Mouse (Mus musculus): Measurements from ENCODE around the gene Gstt4. TPM values are rescaled to one million over a fixed set of nuclear protein-coding genes. Genes with fewer than 3 reads are reported as not detected.

Gene Gstt4
- polyA plus RNA-seq, 1 experiment = not detected

DNA sequence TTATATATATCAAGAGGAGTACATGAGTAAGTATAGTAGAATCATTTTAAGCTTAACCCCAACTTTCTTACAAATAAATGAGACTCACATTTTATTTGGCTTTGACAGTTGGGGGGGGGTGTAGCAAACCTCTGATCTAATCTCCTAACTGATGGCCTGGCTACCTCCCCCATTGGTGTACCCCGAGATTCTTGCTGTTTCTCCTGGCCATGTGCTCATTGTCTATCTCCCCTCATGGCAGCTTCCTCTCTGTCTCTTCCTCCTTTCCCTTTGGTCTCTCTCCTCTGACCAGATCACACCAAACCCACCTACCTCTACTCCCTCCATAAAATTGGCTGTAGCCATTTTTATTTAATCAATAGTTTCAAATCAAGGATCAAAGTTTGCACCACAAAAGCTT lies 1.4 kb upstream of the Gstt4 start:
- WGBS = 77% methylated on average over 1 of the region's 1 CpGs
- no peak for DNase-seq (ENCODE audit: low read depth in 1 of 2, low spot score in 2 of 2)
- no peaks in the 10 kb centered on the region for H3K4me1 ChIP-seq (ENCODE audit: control insufficient read depth, insufficient read depth, insufficient read length)
- TF ChIP-seq POLR2A (IDR thresholded peaks at IDR 0.05; ENCODE audit: low read depth, low read length) = no peak
- TF ChIP-seq CTCF (IDR thresholded peaks at IDR 0.05; ENCODE audit: extremely low read depth, insufficient read depth, insufficient read length, insufficient replicate concordance) = no peak
- H3K36me3 ChIP-seq (ENCODE audit: control insufficient read depth, insufficient read depth, low read length) = no peaks in the 10 kb centered on the region
- no peak overlapping the region for H3K4me3 ChIP-seq (ENCODE audit: extremely low read depth, insufficient read depth, insufficient read length)
- no peaks in the 10 kb centered on the region for H3K27me3 ChIP-seq (ENCODE audit: control insufficient read depth, insufficient read depth, low read length)
- H3K27ac ChIP-seq (ENCODE audit: insufficient read depth, low read length) = no peak overlapping the region

DNA sequence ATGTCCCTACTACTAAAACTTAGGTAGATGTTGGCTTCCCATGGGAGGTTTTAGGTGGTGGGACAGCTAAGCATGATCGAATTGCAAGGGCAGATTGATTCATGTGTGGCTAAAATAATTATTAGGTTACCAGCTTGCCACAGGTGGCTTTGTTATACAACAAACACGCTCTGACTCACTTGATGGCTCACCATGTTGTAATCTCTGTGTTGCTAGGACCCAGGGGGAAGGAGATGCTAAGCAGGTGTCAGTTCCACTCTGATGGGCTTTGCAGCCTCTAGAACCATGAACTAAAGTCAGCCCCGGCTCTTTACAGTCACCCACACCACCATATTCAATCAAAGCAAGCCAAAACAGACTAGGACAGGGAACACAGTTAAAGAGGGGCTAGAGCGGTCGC lies 2.5 kb downstream of the Gstt4 start:
- DNase-seq (ENCODE audit: low read depth in 1 of 2, low spot score in 2 of 2) = no peak
- H3K4me3 ChIP-seq (ENCODE audit: extremely low read depth, insufficient read depth, insufficient read length) = no peak overlapping the region
- H3K36me3 ChIP-seq (ENCODE audit: control insufficient read depth, insufficient read depth, low read length) = no peaks in the 10 kb centered on the region
- TF ChIP-seq CTCF (IDR thresholded peaks at IDR 0.05; ENCODE audit: extremely low read depth, insufficient read depth, insufficient read length, insufficient replicate concordance) (no peak), POLR2A (IDR thresholded peaks at IDR 0.05; ENCODE audit: low read depth, low read length) (no peak)
- 74% methylated on average over 5 of the region's 5 CpGs for WGBS
- H3K27me3 ChIP-seq (ENCODE audit: control insufficient read depth, insufficient read depth, low read length) = no peaks in the 10 kb centered on the region
- H3K4me1 ChIP-seq (ENCODE audit: control insufficient read depth, insufficient read depth, insufficient read length) = no peaks in the 10 kb centered on the region
- no peak overlapping the region for H3K27ac ChIP-seq (ENCODE audit: insufficient read depth, low read length)

DNA sequence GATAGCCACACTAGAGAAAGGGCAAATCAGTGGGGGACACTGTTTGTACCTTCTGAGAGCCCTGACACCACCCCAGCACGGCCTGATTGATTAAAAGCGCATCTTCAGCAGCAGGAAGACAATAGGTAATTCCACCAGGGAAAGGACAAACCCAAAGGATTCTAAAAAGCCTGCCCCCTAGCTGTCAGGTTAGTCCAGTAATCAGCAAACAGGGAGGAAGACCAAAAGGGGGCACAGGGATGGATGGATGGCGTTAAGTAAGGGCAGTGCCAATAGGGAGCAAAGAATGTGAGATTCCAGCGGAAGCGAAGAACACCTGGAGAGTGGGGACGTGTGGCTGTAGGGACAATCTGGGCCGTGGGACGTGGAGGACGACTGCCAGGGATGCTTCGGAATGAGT lies 3.7 kb downstream of the Gstt4 start:
- Histone ChIP-seq H3K27me3 (ENCODE audit: control insufficient read depth, insufficient read depth, low read length) (no peaks in the 10 kb centered on the region), H3K4me1 (ENCODE audit: control insufficient read depth, insufficient read depth, insufficient read length) (no peaks in the 10 kb centered on the region), H3K36me3 (ENCODE audit: control insufficient read depth, insufficient read depth, low read length) (no peaks in the 10 kb centered on the region), H3K4me3 (ENCODE audit: extremely low read depth, insufficient read depth, insufficient read length) (no peak overlapping the region), H3K27ac (ENCODE audit: insufficient read depth, low read length) (no peak overlapping the region)
- DNase-seq (ENCODE audit: low read depth in 1 of 2, low spot score in 2 of 2) = no peak
- TF ChIP-seq POLR2A (IDR thresholded peaks at IDR 0.05; ENCODE audit: low read depth, low read length) = no peak
- TF ChIP-seq CTCF (IDR thresholded peaks at IDR 0.05; ENCODE audit: extremely low read depth, insufficient read depth, insufficient read length, insufficient replicate concordance) = no peak
- 76% methylated on average over 10 of the region's 10 CpGs for WGBS

DNA sequence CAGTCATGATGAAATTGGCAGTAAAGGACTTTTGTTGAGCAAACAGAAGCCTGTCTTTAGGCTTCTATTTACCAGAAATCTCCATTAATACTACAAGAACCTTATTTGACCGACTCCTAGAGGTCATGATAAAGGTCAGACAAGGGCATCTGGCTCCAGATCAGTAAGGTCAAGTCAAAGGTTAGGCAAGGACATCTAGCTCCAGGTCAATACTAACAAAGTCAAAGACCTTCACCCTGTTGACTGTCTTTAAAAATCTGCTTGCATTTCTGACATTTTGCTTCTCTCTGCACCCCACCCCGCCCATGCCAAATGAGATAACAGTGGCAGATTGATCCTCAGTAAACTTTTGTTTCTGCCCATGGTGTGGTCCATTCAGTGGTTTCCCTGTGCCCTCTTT lies 18.1 kb downstream of the Gstt4 start:
- no peak for TF ChIP-seq POLR2A (IDR thresholded peaks at IDR 0.05; ENCODE audit: low read depth, low read length)
- no peak for TF ChIP-seq CTCF (IDR thresholded peaks at IDR 0.05; ENCODE audit: extremely low read depth, insufficient read depth, insufficient read length, insufficient replicate concordance)
- no peaks in the 10 kb centered on the region for H3K4me1 ChIP-seq (ENCODE audit: control insufficient read depth, insufficient read depth, insufficient read length)
- no peaks in the 10 kb centered on the region for H3K36me3 ChIP-seq (ENCODE audit: control insufficient read depth, insufficient read depth, low read length)
- DNase-seq (ENCODE audit: low read depth in 1 of 2, low spot score in 2 of 2) = no peak
- 72% methylated on average over 2 of the region's 2 CpGs for WGBS
- no peak overlapping the region for H3K4me3 ChIP-seq (ENCODE audit: extremely low read depth, insufficient read depth, insufficient read length)
- H3K27me3 ChIP-seq (ENCODE audit: control insufficient read depth, insufficient read depth, low read length) = no peaks in the 10 kb centered on the region; the same call in 1 of the 2 replicates
- no peak overlapping the region for H3K27ac ChIP-seq (ENCODE audit: insufficient read depth, low read length)

DNA sequence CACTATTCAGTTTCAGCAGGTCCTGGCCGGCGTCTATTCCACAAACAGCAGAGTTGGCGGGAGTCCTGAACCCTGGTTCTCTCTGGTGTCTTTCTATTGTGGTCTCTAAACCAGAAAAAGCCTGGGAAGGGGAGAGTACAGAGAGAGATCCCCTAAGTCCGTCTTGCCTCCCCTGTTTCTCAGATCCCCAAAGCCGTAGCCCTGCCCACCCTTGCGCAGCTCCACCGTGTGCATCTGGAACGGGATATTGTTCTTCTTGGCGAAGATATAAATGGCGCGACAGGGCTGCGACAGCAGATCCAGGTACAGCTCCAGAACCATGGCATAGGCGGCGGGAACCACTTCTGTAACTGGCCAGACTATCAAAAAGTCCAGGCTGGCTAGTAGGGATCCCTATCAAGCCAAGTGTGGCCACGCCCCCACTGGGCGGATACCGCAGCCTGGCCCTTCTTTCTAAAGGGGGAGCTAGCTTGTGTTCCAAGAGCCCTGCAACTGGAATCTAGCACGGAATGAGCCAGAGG lies 24.1 kb downstream of the Gstt4 start, which contains the start of gene Gstt1:
Gene Gstt1 (minus strand): TSS at position 409 of the 521 bp plus-strand sequence.
- Histone ChIP-seq H3K4me1 (ENCODE audit: control insufficient read depth, insufficient read depth, insufficient read length) (no peaks in the 10 kb centered on the region; the same call in 1 of the 2 replicates), H3K27me3 (ENCODE audit: control insufficient read depth, insufficient read depth, low read length) (no peaks in the 10 kb centered on the region; the same call in 1 of the 2 replicates), H3K27ac (ENCODE audit: insufficient read depth, low read length) (no peak within 1 kb of the TSS), H3K36me3 (ENCODE audit: control insufficient read depth, insufficient read depth, low read length) (no peaks in the 10 kb centered on the region), H3K4me3 (ENCODE audit: extremely low read depth, insufficient read depth, insufficient read length) (peak within 1 kb of the TSS; percentile 54)
- DNase-seq (ENCODE audit: low read depth in 1 of 2, low spot score in 2 of 2) = no peak
- TF ChIP-seq CTCF (IDR thresholded peaks at IDR 0.05; ENCODE audit: extremely low read depth, insufficient read depth, insufficient read length, insufficient replicate concordance) = no peak
- TF ChIP-seq POLR2A (IDR thresholded peaks at IDR 0.05; ENCODE audit: low read depth, low read length) = no peak
- 6% methylated on average over 18 of the region's 18 CpGs for WGBS

DNA sequence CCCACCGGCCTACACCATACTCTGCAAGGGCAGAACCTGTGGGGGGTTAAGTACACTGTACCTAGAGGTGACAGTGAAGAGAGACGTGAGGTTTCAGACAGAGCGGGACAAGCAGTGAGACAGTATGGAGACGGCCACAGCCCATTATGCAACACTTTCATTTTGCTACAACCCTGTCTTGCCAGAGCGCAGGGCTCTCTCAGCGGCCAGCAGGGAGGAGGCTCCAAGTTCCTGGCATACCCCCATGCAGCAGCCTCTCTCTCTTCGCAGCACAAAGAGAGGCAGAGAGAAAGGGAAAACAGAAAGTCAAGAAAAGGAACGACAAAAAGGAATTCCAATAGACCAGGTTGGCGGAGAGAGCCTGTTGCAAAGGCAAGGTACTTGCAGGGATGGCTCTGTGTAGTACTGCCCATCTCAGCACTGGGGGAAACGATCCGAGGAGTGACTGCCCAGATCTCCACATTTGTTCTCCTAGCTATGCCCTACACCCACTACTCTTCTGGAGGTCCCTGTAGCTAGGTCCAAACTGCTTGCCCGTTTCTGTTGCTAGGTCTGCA lies 24.6 kb downstream of the Gstt4 start:
- Histone ChIP-seq H3K4me1 (ENCODE audit: control insufficient read depth, insufficient read depth, insufficient read length) (no peaks in the 10 kb centered on the region; the same call in 1 of the 2 replicates), H3K4me3 (ENCODE audit: extremely low read depth, insufficient read depth, insufficient read length) (peak overlapping the region; percentile 54), H3K36me3 (ENCODE audit: control insufficient read depth, insufficient read depth, low read length) (no peaks in the 10 kb centered on the region), H3K27ac (ENCODE audit: insufficient read depth, low read length) (no peak overlapping the region), H3K27me3 (ENCODE audit: control insufficient read depth, insufficient read depth, low read length) (no peaks in the 10 kb centered on the region; the same call in 1 of the 2 replicates)
- DNase-seq (ENCODE audit: low read depth in 1 of 2, low spot score in 2 of 2) = no peak
- WGBS = 3% methylated on average over 12 of the region's 12 CpGs
- TF ChIP-seq POLR2A (IDR thresholded peaks at IDR 0.05; ENCODE audit: low read depth, low read length) (no peak), CTCF (IDR thresholded peaks at IDR 0.05; ENCODE audit: extremely low read depth, insufficient read depth, insufficient read length, insufficient replicate concordance) (no peak)
